Mouse (Mus musculus) heart, embryonic 14.5 days (tissue): ENCODE measurements around the gene Map4k2. TPM values are rescaled to one million over a fixed set of nuclear protein-coding genes. Genes with fewer than 3 reads are reported as not detected.

Source experiments
- microRNA-seq: library from miRNA; unstranded; fragments of <30 nt; microRNA quantifications from one replicate; pipeline ENCODE4, GENCODE M21; 2016
- polyA plus RNA-seq: library from polyadenylated mRNA; unstranded; fragments of >200 nt; fragmentation: Nextera tagmentation; extraction: Ambion mirVana; gene quantifications from 2 replicates; pipeline ENCODE4 v1.2.1, GENCODE M21; 2014

Map4k2 gene
- polyA plus RNA-seq, 1 experiment from 2014 or later = 13.0 TPM

Small RNAs within 50 kb of the gene (microRNA-seq; reads per million reads assigned to microRNA genes)
- gene Mir6989 = 0.84 reads per million

Other genes with a start within 250 kb of the Map4k2 start
- gene AC131692.1, start 246.7 kb upstream of the Map4k2 start, polyA plus RNA-seq = 0.38 TPM in 1 of 2 replicates, not detected in the other
- 0.12 and 0.20 TPM in 2 replicates for gene Naaladl1, start 235.4 kb upstream of the Map4k2 start, polyA plus RNA-seq
- gene Sac3d1, start 222.5 kb upstream of the Map4k2 start, polyA plus RNA-seq = 36.0 and 36.3 TPM in 2 replicates
- 21.5 and 23.9 TPM in 2 replicates for gene Snx15, start 212.8 kb upstream of the Map4k2 start, polyA plus RNA-seq
- 0.30 TPM in 1 of 2 replicates, not detected in the other for gene Batf2, start 200.2 kb upstream of the Map4k2 start, polyA plus RNA-seq
- 61.3 and 70.7 TPM in 2 replicates for gene Arl2, start 199.6 kb upstream of the Map4k2 start, polyA plus RNA-seq
- not detected in 2 replicates for gene Majin, start 156.7 kb upstream of the Map4k2 start, polyA plus RNA-seq
- 0.36 TPM in 1 of 2 replicates, not detected in the other for gene Gpha2, start 114.8 kb upstream of the Map4k2 start, polyA plus RNA-seq
- 20.7 and 26.0 TPM in 2 replicates for gene Ppp2r5b, start 105.3 kb upstream of the Map4k2 start, polyA plus RNA-seq
- gene Atg2a, start 99.5 kb upstream of the Map4k2 start, polyA plus RNA-seq = 7.1 and 7.8 TPM in 2 replicates
- 51.7 and 60.0 TPM in 2 replicates for gene Ehd1, start 64.4 kb upstream of the Map4k2 start, polyA plus RNA-seq
- 0.43 and 0.78 TPM in 2 replicates for gene Cdc42bpg, start 34.7 kb upstream of the Map4k2 start, polyA plus RNA-seq
- 23.3 and 24.1 TPM in 2 replicates for gene Men1, start 6.2 kb upstream of the Map4k2 start, polyA plus RNA-seq
- gene Sf1, start 22.6 kb downstream of the Map4k2 start, polyA plus RNA-seq = 86.9 and 93.1 TPM in 2 replicates
- 225 and 226 TPM in 2 replicates for gene Pygm, start 43.3 kb downstream of the Map4k2 start, polyA plus RNA-seq
- gene Rasgrp2, start 58.2 kb downstream of the Map4k2 start, polyA plus RNA-seq = 44.8 and 48.9 TPM in 2 replicates
- 0.12 and 0.66 TPM in 2 replicates for gene Nrxn2, start 77.6 kb downstream of the Map4k2 start, polyA plus RNA-seq
- not detected in 2 replicates for gene Slc22a12, start 201.9 kb downstream of the Map4k2 start, polyA plus RNA-seq